8 mouse cellular contexts compared by ENCODE assay signal in the genomic region with DNA sequence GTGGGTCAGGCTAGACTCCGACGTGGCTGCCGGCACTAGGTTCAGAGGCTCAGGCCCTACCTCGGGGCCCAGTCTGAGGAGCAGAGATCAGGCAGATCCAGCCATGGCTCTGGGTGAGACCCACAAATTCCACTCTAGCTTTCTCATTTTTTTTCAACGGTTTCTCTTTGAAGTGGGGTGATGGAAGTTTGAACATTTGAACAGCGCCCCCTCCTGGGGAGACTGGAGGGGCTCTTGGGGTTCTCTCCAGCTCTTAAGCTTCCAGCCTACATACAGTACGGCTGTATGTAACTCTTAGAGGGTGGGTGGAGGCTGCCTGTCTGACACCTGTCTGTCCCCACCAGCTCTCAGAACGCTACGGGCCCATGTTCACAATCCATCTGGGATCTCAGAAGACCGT. TPM values are rescaled to one million over a fixed set of nuclear protein-coding genes. Genes with fewer than 3 reads are reported as not detected.
DNase-seq lines count a peak whose midpoint lies in the region; ATAC-seq and TF ChIP-seq lines count a peak whose summit lies in the region.
"Had no signal": no experiment of that assay in that cellular context is flagged by ENCODE, and none has a peak within 500 bp of the region (broad histone marks: within the 10 kb centered on the region; RNA-seq: fewer than 3 reads in every experiment).

No protein-coding gene starts in this region.

- no peak overlapping the region for H3K4me3 ChIP-seq in lung, postnatal 0 days (ENCODE audit: low read depth, low read length)
- H3K4me3 ChIP-seq in intestine, embryonic 14.5 days (ENCODE audit: low read depth, low read length) = no peak overlapping the region
- H3K4me3 ChIP-seq in cerebellum, adult 2 months (replicated peaks; ENCODE audit: insufficient read depth, low read depth, low read length) = no peak overlapping the region
- H3K4me3 ChIP-seq: limb, embryonic 12.5 days had no signal

- H3K4me2 ChIP-seq in lung, postnatal 0 days (replicated peaks; ENCODE audit: low read depth, low read length) = no peak overlapping the region
- H3K4me2 ChIP-seq in intestine, embryonic 14.5 days (ENCODE audit: low read length) = peak overlapping the region; percentile 12; the same call in 1 of the 2 replicates
- H3K4me2 ChIP-seq: limb, embryonic 12.5 days had no signal

- no peaks in the 10 kb centered on the region for H3K27me3 ChIP-seq in lung, postnatal 0 days (replicated peaks; ENCODE audit: insufficient read depth, low read length)
- H3K27me3 ChIP-seq in intestine, embryonic 14.5 days (replicated peaks; ENCODE audit: control insufficient read depth, insufficient read depth, low read length) = no peaks in the 10 kb centered on the region
- no peaks in the 10 kb centered on the region for H3K27me3 ChIP-seq in cerebellum, adult 2 months (ENCODE audit: control insufficient read depth, insufficient read depth, low read length)

- H3K36me3 ChIP-seq in lung, postnatal 0 days (ENCODE audit: insufficient read depth, low read length) = no peaks in the 10 kb centered on the region
- no peaks in the 10 kb centered on the region for H3K36me3 ChIP-seq in intestine, embryonic 14.5 days (ENCODE audit: control insufficient read depth, insufficient read depth, low read length)
- H3K36me3 ChIP-seq: limb, embryonic 12.5 days had no signal

- H3K27ac ChIP-seq in lung, postnatal 0 days (ENCODE audit: low read length) = no peak overlapping the region
- no peak overlapping the region; the same call in 1 of the 2 replicates for H3K27ac ChIP-seq in intestine, embryonic 14.5 days (ENCODE audit: low read depth)
- no peak overlapping the region for H3K27ac ChIP-seq in cerebellum, adult 2 months (ENCODE audit: insufficient read depth, low read length)
- H3K27ac ChIP-seq: limb, embryonic 12.5 days had no signal

- 42% methylated on average over 10 of the region's 10 CpGs for WGBS in lung, postnatal 0 days
- WGBS in intestine, embryonic 14.5 days = 55% methylated on average over 10 of the region's 10 CpGs
- 62% methylated on average over 10 of the region's 10 CpGs for WGBS in cerebellum, adult 2 months

- TF ChIP-seq POLR2A in cerebellum, adult 2 months (IDR thresholded peaks at IDR 0.05; ENCODE audit: borderline replicate concordance, insufficient read depth, low read length) = no peak

- TF ChIP-seq EP300 in lung, postnatal 0 days (IDR thresholded peaks at IDR 0.05) = no peak

- peak; percentile 58 for DNase-seq in lung, postnatal 0 days (ENCODE audit: low spot score)
- DNase-seq in lung, postnatal 25 days (ENCODE audit: low spot score) = no peak
- peak; percentile 79 for DNase-seq in ZHBTc4 (ENCODE audit: low read depth, low spot score)
- peak; percentile 76 for DNase-seq in intestine, embryonic 14.5 days (ENCODE audit: low spot score)
- peak; percentile 90 for DNase-seq in thymus, postnatal 0 days (ENCODE audit: low spot score)
- no peak for DNase-seq in cerebellum, adult 2 months
- DNase-seq in heart, adult 8-10 months (ENCODE audit: low spot score) = no peak

- peak; percentile 54 for TF ChIP-seq CTCF in lung, postnatal 0 days (IDR thresholded peaks at IDR 0.05)
- no peak for TF ChIP-seq CTCF in cerebellum, adult 2 months (IDR thresholded peaks at IDR 0.05; ENCODE audit: borderline replicate concordance, insufficient read depth, low read depth, low read length)

- H3K9me3 ChIP-seq in lung, postnatal 0 days (ENCODE audit: low read length) = no peaks in the 10 kb centered on the region
- no peaks in the 10 kb centered on the region for H3K9me3 ChIP-seq in intestine, embryonic 14.5 days (ENCODE audit: control insufficient read depth, low read length)
- H3K9me3 ChIP-seq: limb, embryonic 12.5 days had no signal

- no peak; the same call in 1 of the 2 replicates for ATAC-seq in lung, postnatal 0 days
- no peak for ATAC-seq in intestine, embryonic 14.5 days (replicated peaks; ENCODE audit: low FRiP score, low TSS enrichment, low read depth)

- no peak overlapping the region for H3K9ac ChIP-seq in lung, postnatal 0 days (replicated peaks; ENCODE audit: low read depth)
- H3K9ac ChIP-seq in intestine, embryonic 14.5 days (ENCODE audit: low read length) = no peak overlapping the region
- H3K9ac ChIP-seq: limb, embryonic 12.5 days had no signal

- no peaks in the 10 kb centered on the region for H3K4me1 ChIP-seq in lung, postnatal 0 days (ENCODE audit: insufficient read depth, low read depth, low read length)
- peaks cover 14% of the 10 kb centered on the region for H3K4me1 ChIP-seq in intestine, embryonic 14.5 days (replicated peaks; ENCODE audit: control insufficient read depth, insufficient read depth, low read length)
- H3K4me1 ChIP-seq in cerebellum, adult 2 months (ENCODE audit: control insufficient read depth, insufficient read depth, low read length) = peaks cover 11% of the 10 kb centered on the region

RNA-seq across cellular contexts. Expression of a gene that starts 1.1 kb away (rescaled TPM):
- not detected in 2 replicates for polyA plus RNA-seq in lung, postnatal 0 days (2015; fragmentation: Nextera tagmentation; extraction: Ambion mirVana)
- polyA plus RNA-seq in intestine, embryonic 14.5 days (2014; fragmentation: Nextera tagmentation; extraction: Ambion mirVana) = 5.9 and 9.1 TPM in 2 replicates
- not detected in 2 replicates for polyA plus RNA-seq in thymus, postnatal 0 days (2015; fragmentation: Nextera tagmentation; extraction: Ambion mirVana)
- polyA plus RNA-seq in cerebellum, adult 2 months (2012; rRNA removed) = not detected in 2 replicates
- total RNA-seq in heart, adult 8-10 months (2022) = not detected

RNA-seq across cellular contexts. Expression of a gene that starts 2.3 kb away (rescaled TPM):
- polyA plus RNA-seq in lung, postnatal 0 days (2015; fragmentation: Nextera tagmentation; extraction: Ambion mirVana) = 60.5 and 61.6 TPM in 2 replicates
- 149 and 150 TPM in 2 replicates for polyA plus RNA-seq in intestine, embryonic 14.5 days (2014; fragmentation: Nextera tagmentation; extraction: Ambion mirVana)
- 110 and 112 TPM in 2 replicates for polyA plus RNA-seq in thymus, postnatal 0 days (2015; fragmentation: Nextera tagmentation; extraction: Ambion mirVana)
- polyA plus RNA-seq in cerebellum, adult 2 months (2012; rRNA removed) = 87.4 and 91.1 TPM in 2 replicates
- 100 to 1,000 TPM in 3 of 4 experiments, 10 to 100 TPM in 1; 96.9 to 114 (median 106) TPM for total RNA-seq in heart, adult 8-10 months (2022)

RNA-seq across cellular contexts. Expression of a gene that starts 24.0 kb away (rescaled TPM):
- polyA plus RNA-seq in lung, postnatal 0 days (2015; fragmentation: Nextera tagmentation; extraction: Ambion mirVana) = 22.7 and 28.1 TPM in 2 replicates
- 1.4 and 1.7 TPM in 2 replicates for polyA plus RNA-seq in intestine, embryonic 14.5 days (2014; fragmentation: Nextera tagmentation; extraction: Ambion mirVana)
- polyA plus RNA-seq in thymus, postnatal 0 days (2015; fragmentation: Nextera tagmentation; extraction: Ambion mirVana) = 5.5 and 7.4 TPM in 2 replicates
- 16.4 and 17.3 TPM in 2 replicates for polyA plus RNA-seq in cerebellum, adult 2 months (2012; rRNA removed)
- 10 to 100 TPM; 43.1 to 55.6 (median 47.0) TPM for total RNA-seq in heart, adult 8-10 months (2022)

RNA-seq across cellular contexts. Expression of a gene that starts 28.1 kb away (rescaled TPM):
- 3.6 and 4.1 TPM in 2 replicates for polyA plus RNA-seq in lung, postnatal 0 days (2015; fragmentation: Nextera tagmentation; extraction: Ambion mirVana)
- polyA plus RNA-seq in intestine, embryonic 14.5 days (2014; fragmentation: Nextera tagmentation; extraction: Ambion mirVana) = 4.7 and 7.7 TPM in 2 replicates
- polyA plus RNA-seq in thymus, postnatal 0 days (2015; fragmentation: Nextera tagmentation; extraction: Ambion mirVana) = 3.1 TPM in 2 replicates
- 156 and 163 TPM in 2 replicates for polyA plus RNA-seq in cerebellum, adult 2 months (2012; rRNA removed)
- total RNA-seq in heart, adult 8-10 months (2022) = 1 to 10 TPM; 2.1 to 4.2 (median 2.9) TPM

RNA-seq across cellular contexts. Expression of a gene that starts 51.6 kb away (rescaled TPM):
- polyA plus RNA-seq in lung, postnatal 0 days (2015; fragmentation: Nextera tagmentation; extraction: Ambion mirVana) = 2.2 and 3.3 TPM in 2 replicates
- polyA plus RNA-seq in intestine, embryonic 14.5 days (2014; fragmentation: Nextera tagmentation; extraction: Ambion mirVana) = 0.74 and 1.3 TPM in 2 replicates
- polyA plus RNA-seq in thymus, postnatal 0 days (2015; fragmentation: Nextera tagmentation; extraction: Ambion mirVana) = 0.54 and 0.79 TPM in 2 replicates
- 0.21 and 0.25 TPM in 2 replicates for polyA plus RNA-seq in cerebellum, adult 2 months (2012; rRNA removed)
- total RNA-seq in heart, adult 8-10 months (2022) = 1 to 10 TPM in 1 of 4 experiments, under 1 TPM in 3; 0.49 to 1.2 (median 0.72) TPM

Comparison
In these comparisons a context has a peak if more than half of its experiments do, and no peak if none do; other contexts are left out.
1. DNase-seq: peak in lung, postnatal 0 days (single experiment), ZHBTc4 (single experiment), intestine, embryonic 14.5 days (single experiment) and thymus, postnatal 0 days (single experiment); none in lung, postnatal 25 days (single experiment), cerebellum, adult 2 months (0 of 2) and heart, adult 8-10 months (single experiment).